Mouse (Mus musculus): Measurements from ENCODE around the gene Zfp84. TPM values are rescaled to one million over a fixed set of nuclear protein-coding genes. Genes with fewer than 3 reads are reported as not detected.
"Not testable (repeated sequence)": the region's sequence is repeated elsewhere in the genome, so short reads cannot be mapped to it uniquely, and the experiment has no call there.

Gene Zfp84
- polyA plus RNA-seq (2015; fragmentation: Nextera tagmentation; extraction: Ambion mirVana): 16.7 and 18.3 TPM in 2 replicates

GRCm38 (mm10) chr7:29768090-29768900 is at the start of gene Zfp84:
Gene Zfp84 (plus strand): TSS chr7:29768552.
- under 1% methylated on average over 32 of the region's 32 CpGs for WGBS
- peak within 1 kb of the TSS; percentile 83 for H3K27ac ChIP-seq
- no peaks in the 10 kb centered on the region for H3K27me3 ChIP-seq (replicated peaks)
- peak within 1 kb of the TSS; percentile 81 for H3K4me2 ChIP-seq
- peak within 1 kb of the TSS; percentile 66 for H3K4me3 ChIP-seq
- no peaks in the 10 kb centered on the region for H3K9me3 ChIP-seq
- peaks cover 32% of the 10 kb centered on the region for H3K4me1 ChIP-seq
- H3K36me3 ChIP-seq (replicated peaks): peaks cover 10% of the 10 kb centered on the region; the same call in 1 of the 2 replicates
- H3K9ac ChIP-seq: peak within 1 kb of the TSS; percentile 59
- ATAC-seq (replicated peaks): peak; percentile 95

- 37% methylated on average over 17 of the region's 17 CpGs for WGBS
Observed at GRCm38 (mm10) chr7:29725461-29726142, 42.8 kb upstream of the Zfp84 start.

GRCm38 (mm10) chr7:29726860-29727259 is 41.5 kb upstream of the Zfp84 start, which contains the start of gene Catsperg2:
Gene Catsperg2 (minus strand): TSS chr7:29727032.
- not testable (repeated sequence) for H3K4me1 ChIP-seq; H3K4me3 ChIP-seq; H3K36me3 ChIP-seq (replicated peaks); H3K27ac ChIP-seq; H3K9me3 ChIP-seq; H3K4me2 ChIP-seq; H3K9ac ChIP-seq; H3K27me3 ChIP-seq (replicated peaks)
- 59% methylated on average over 11 of the region's 11 CpGs for WGBS
- ATAC-seq (replicated peaks): peak; percentile 77; the same call in 1 of the 2 replicates

More at GRCm38 (mm10) chr7:29725461-29726142, 42.8 kb upstream of the Zfp84 start:
- not testable (repeated sequence) for ATAC-seq (replicated peaks); H3K27ac ChIP-seq; H3K36me3 ChIP-seq (replicated peaks); H3K9me3 ChIP-seq; H3K9ac ChIP-seq; H3K27me3 ChIP-seq (replicated peaks); H3K4me1 ChIP-seq; H3K4me3 ChIP-seq; H3K4me2 ChIP-seq

GRCm38 (mm10) chr7:29728055-29728454 is 40.3 kb upstream of the Zfp84 start:
- ATAC-seq (replicated peaks): no peak
- Histone ChIP-seq H3K36me3 (replicated peaks) (no peaks in the 10 kb centered on the region), H3K9ac (no peak overlapping the region), H3K4me3 (no peak overlapping the region), H3K4me1 (no peaks in the 10 kb centered on the region), H3K4me2 (no peak overlapping the region), H3K27ac (no peak overlapping the region), H3K9me3 (no peaks in the 10 kb centered on the region), H3K27me3 (replicated peaks) (no peaks in the 10 kb centered on the region)
- 93% methylated on average over 2 of the region's 2 CpGs for WGBS

- H3K4me2 ChIP-seq: no peak overlapping the region
- H3K27ac ChIP-seq: no peak overlapping the region
- H3K4me3 ChIP-seq: no peak overlapping the region
- H3K27me3 ChIP-seq (replicated peaks): no peaks in the 10 kb centered on the region
- H3K36me3 ChIP-seq (replicated peaks): no peaks in the 10 kb centered on the region
- H3K9ac ChIP-seq: no peak overlapping the region
- no peaks in the 10 kb centered on the region for H3K4me1 ChIP-seq
- WGBS: 88% methylated on average over 3 of the region's 3 CpGs
- no peaks in the 10 kb centered on the region for H3K9me3 ChIP-seq
- no peak for ATAC-seq (replicated peaks)
Observed at GRCm38 (mm10) chr7:29742258-29742657, 26.1 kb upstream of the Zfp84 start.

GRCm38 (mm10) chr7:29760476-29760875 is 7.9 kb upstream of the Zfp84 start:
- no peak overlapping the region for H3K27ac ChIP-seq
- 91% methylated on average over 5 of the region's 5 CpGs for WGBS
- H3K9ac ChIP-seq: no peak overlapping the region
- no peak overlapping the region for H3K4me3 ChIP-seq
- no peak for ATAC-seq (replicated peaks)
- H3K27me3 ChIP-seq (replicated peaks): no peaks in the 10 kb centered on the region
- H3K4me2 ChIP-seq: no peak overlapping the region
- no peaks in the 10 kb centered on the region for H3K4me1 ChIP-seq
- no peaks in the 10 kb centered on the region for H3K9me3 ChIP-seq
- H3K36me3 ChIP-seq (replicated peaks): no peaks in the 10 kb centered on the region

GRCm38 (mm10) chr7:29764702-29765101 is 3.6 kb upstream of the Zfp84 start:
- H3K36me3 ChIP-seq (replicated peaks): no peaks in the 10 kb centered on the region
- no peak overlapping the region for H3K4me2 ChIP-seq
- peaks cover 19% of the 10 kb centered on the region for H3K4me1 ChIP-seq
- no peak for ATAC-seq (replicated peaks)
- no peak overlapping the region for H3K4me3 ChIP-seq
- 87% methylated on average over 7 of the region's 7 CpGs for WGBS
- H3K27ac ChIP-seq: no peak overlapping the region
- H3K27me3 ChIP-seq (replicated peaks): no peaks in the 10 kb centered on the region
- no peak overlapping the region for H3K9ac ChIP-seq
- no peaks in the 10 kb centered on the region for H3K9me3 ChIP-seq

- peak; percentile 48 for ATAC-seq (replicated peaks)
- Histone ChIP-seq H3K27ac (peak overlapping the region; percentile 83), H3K9me3 (no peaks in the 10 kb centered on the region), H3K36me3 (replicated peaks) (0 out of 2 replicates have a peak, but pooled peaks cover 3% of the 10 kb centered on the region), H3K4me2 (peak overlapping the region; percentile 81), H3K9ac (peak overlapping the region; percentile 44), H3K4me1 (peaks cover 32% of the 10 kb centered on the region), H3K27me3 (replicated peaks) (no peaks in the 10 kb centered on the region), H3K4me3 (peak overlapping the region; percentile 66)
- 1% methylated on average over 15 of the region's 15 CpGs for WGBS
Observed at GRCm38 (mm10) chr7:29767058-29767686, 1.2 kb upstream of the Zfp84 start.

- Histone ChIP-seq H3K27ac (peak overlapping the region; percentile 72), H3K4me1 (peaks cover 32% of the 10 kb centered on the region), H3K27me3 (replicated peaks) (no peaks in the 10 kb centered on the region), H3K9ac (peak overlapping the region; percentile 59), H3K36me3 (replicated peaks) (peaks cover 14% of the 10 kb centered on the region; the same call in 1 of the 2 replicates), H3K9me3 (no peaks in the 10 kb centered on the region), H3K4me3 (peak overlapping the region; percentile 66), H3K4me2 (peak overlapping the region; percentile 81)
- ATAC-seq (replicated peaks): no peak
- 8% methylated on average over 10 of the region's 10 CpGs for WGBS
Observed at GRCm38 (mm10) chr7:29768980-29769379, 628 bp downstream of the Zfp84 start.

GRCm38 (mm10) chr7:29773503-29773902 is 5.2 kb downstream of the Zfp84 start:
- Histone ChIP-seq H3K9ac (no peak overlapping the region), H3K9me3 (no peaks in the 10 kb centered on the region), H3K4me2 (no peak overlapping the region), H3K4me1 (peaks cover 21% of the 10 kb centered on the region), H3K36me3 (replicated peaks) (peaks cover 54% of the 10 kb centered on the region), H3K4me3 (no peak overlapping the region), H3K27me3 (replicated peaks) (no peaks in the 10 kb centered on the region), H3K27ac (no peak overlapping the region)
- WGBS: 89% methylated on average over 7 of the region's 7 CpGs
- ATAC-seq (replicated peaks): no peak

- peaks cover 61% of the 10 kb centered on the region for H3K36me3 ChIP-seq (replicated peaks)
- H3K9ac ChIP-seq: no peak overlapping the region
- no peaks in the 10 kb centered on the region for H3K27me3 ChIP-seq (replicated peaks)
- no peaks in the 10 kb centered on the region for H3K9me3 ChIP-seq
- no peak overlapping the region for H3K4me2 ChIP-seq
- peaks cover 16% of the 10 kb centered on the region for H3K4me1 ChIP-seq
- H3K4me3 ChIP-seq: no peak overlapping the region
- WGBS: 95% methylated on average over 3 of the region's 3 CpGs
- no peak for ATAC-seq (replicated peaks)
- H3K27ac ChIP-seq: no peak overlapping the region
Observed at GRCm38 (mm10) chr7:29774371-29774770, 6.0 kb downstream of the Zfp84 start.

GRCm38 (mm10) chr7:29776568-29776967 is 8.2 kb downstream of the Zfp84 start:
- peaks cover 61% of the 10 kb centered on the region for H3K36me3 ChIP-seq (replicated peaks)

More at GRCm38 (mm10) chr7:29776568-29776967, 8.2 kb downstream of the Zfp84 start:
- ATAC-seq (replicated peaks): no peak
- Histone ChIP-seq H3K4me1 (no peaks in the 10 kb centered on the region), H3K4me3 (no peak overlapping the region), H3K27ac (no peak overlapping the region), H3K4me2 (no peak overlapping the region), H3K9ac (no peak overlapping the region), H3K9me3 (no peaks in the 10 kb centered on the region), H3K27me3 (replicated peaks) (no peaks in the 10 kb centered on the region)
- WGBS: 96% methylated on average over 19 of the region's 19 CpGs

Measured in midbrain, embryonic 15.5 days (tissue).